ENCODE assay signal across 19 mouse cellular contexts in the genomic region with DNA sequence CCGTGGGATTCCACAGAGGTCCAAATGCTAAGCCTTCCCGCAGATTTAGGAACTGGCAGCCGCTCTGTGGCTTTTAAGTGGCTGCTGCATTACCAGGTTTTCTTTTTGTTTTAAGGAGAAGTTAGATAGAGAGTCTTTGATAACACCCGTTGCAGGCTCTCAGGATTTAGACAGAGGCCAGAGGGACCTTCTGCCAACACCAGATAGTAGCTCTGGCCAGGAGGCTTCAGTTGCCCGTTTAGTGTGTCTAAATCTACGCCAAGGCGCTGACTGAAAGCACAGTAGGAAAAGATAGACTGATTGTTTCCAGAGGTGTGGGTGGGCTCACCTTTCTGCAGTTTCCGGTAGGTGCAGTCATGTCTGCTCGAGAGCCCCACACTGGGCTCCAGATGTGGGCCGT. TPM values are rescaled to one million over a fixed set of nuclear protein-coding genes. Genes with fewer than 3 reads are reported as not detected.
DNase-seq lines count a peak whose midpoint lies in the region; ATAC-seq and TF ChIP-seq lines count a peak whose summit lies in the region.
"Had no signal": no experiment of that assay in that cellular context is flagged by ENCODE, and none has a peak within 500 bp of the region (broad histone marks: within the 10 kb centered on the region; RNA-seq: fewer than 3 reads in every experiment).

No protein-coding gene starts in this region.

- WGBS in forebrain, embryonic 11.5 days: 88% methylated on average over 10 of the region's 10 CpGs
- WGBS in forebrain, postnatal 0 days: 85% methylated on average over 10 of the region's 10 CpGs
- 32% methylated on average over 10 of the region's 10 CpGs for WGBS in heart, postnatal 0 days

- H3K9ac ChIP-seq in forebrain, embryonic 11.5 days (ENCODE audit: low read length): no peak overlapping the region
- no peak overlapping the region for H3K9ac ChIP-seq in forebrain, postnatal 0 days
- H3K9ac ChIP-seq in heart, postnatal 0 days (replicated peaks; ENCODE audit: low read depth, low read length): 0 out of 2 replicates have a peak overlapping the region, but pooled peaks have one; percentile 11
- H3K9ac ChIP-seq: hindbrain, embryonic 12.5 days; lung, embryonic 15.5 days had no signal

- H3K27ac ChIP-seq in forebrain, embryonic 11.5 days (ENCODE audit: low read depth, low read length): no peak overlapping the region
- H3K27ac ChIP-seq in forebrain, postnatal 0 days (ENCODE audit: low read depth, low read length): no peak overlapping the region
- peak overlapping the region; percentile 49; the same call in 1 of the 2 replicates for H3K27ac ChIP-seq in heart, postnatal 0 days (ENCODE audit: low read depth)
- H3K27ac ChIP-seq: hindbrain, embryonic 12.5 days; limb, embryonic 10.5 days; lung, embryonic 15.5 days had no signal

- no peak overlapping the region for H3K4me2 ChIP-seq in forebrain, embryonic 11.5 days (ENCODE audit: low read depth, low read length, severe bottlenecking)
- H3K4me2 ChIP-seq in forebrain, postnatal 0 days (ENCODE audit: low read depth): no peak overlapping the region
- H3K4me2 ChIP-seq in heart, postnatal 0 days (ENCODE audit: low read depth, low read length): no peak overlapping the region
- H3K4me2 ChIP-seq: hindbrain, embryonic 12.5 days; lung, embryonic 15.5 days had no signal

- H3K4me1 ChIP-seq in forebrain, embryonic 11.5 days (replicated peaks; ENCODE audit: control insufficient read depth, insufficient read depth, low read length): peaks cover 5% of the 10 kb centered on the region; the same call in 1 of the 2 replicates
- H3K4me1 ChIP-seq in forebrain, postnatal 0 days (ENCODE audit: insufficient read depth): peaks cover 6% of the 10 kb centered on the region; the same call in 1 of the 2 replicates
- peaks cover 26% of the 10 kb centered on the region for H3K4me1 ChIP-seq in heart, postnatal 0 days (ENCODE audit: control insufficient read depth, insufficient read depth)

- no peaks in the 10 kb centered on the region for H3K27me3 ChIP-seq in forebrain, embryonic 11.5 days (ENCODE audit: control insufficient read depth, insufficient read depth, low read length)
- H3K27me3 ChIP-seq in forebrain, postnatal 0 days (ENCODE audit: insufficient read depth, low read length): no peaks in the 10 kb centered on the region
- H3K27me3 ChIP-seq in heart, postnatal 0 days (ENCODE audit: control insufficient read depth, insufficient read depth, low read length): no peaks in the 10 kb centered on the region
- H3K27me3 ChIP-seq: hindbrain, embryonic 12.5 days; lung, embryonic 15.5 days; megakaryocyte, embryonic 14.5 days; Patski had no signal

- peaks cover 2% of the 10 kb centered on the region; the same call in 1 of the 2 replicates for H3K36me3 ChIP-seq in forebrain, embryonic 11.5 days (ENCODE audit: control insufficient read depth, insufficient read depth, low read length)
- H3K36me3 ChIP-seq in forebrain, postnatal 0 days (ENCODE audit: insufficient read depth): peaks cover 27% of the 10 kb centered on the region
- H3K36me3 ChIP-seq in heart, postnatal 0 days (replicated peaks; ENCODE audit: control insufficient read depth, insufficient read depth, low read length): peaks cover 36% of the 10 kb centered on the region

- no peak for TF ChIP-seq EP300 in heart, postnatal 0 days (IDR thresholded peaks at IDR 0.05; ENCODE audit: low read depth)

- no peaks in the 10 kb centered on the region for H3K9me3 ChIP-seq in forebrain, embryonic 11.5 days (ENCODE audit: control insufficient read depth, low read length)
- H3K9me3 ChIP-seq in forebrain, postnatal 0 days (ENCODE audit: low read length): no peaks in the 10 kb centered on the region
- no peaks in the 10 kb centered on the region for H3K9me3 ChIP-seq in heart, postnatal 0 days (replicated peaks; ENCODE audit: control insufficient read depth, low read length)
- H3K9me3 ChIP-seq: hindbrain, embryonic 12.5 days; limb, embryonic 10.5 days; lung, embryonic 15.5 days; megakaryocyte, embryonic 14.5 days had no signal

- H3K4me3 ChIP-seq in forebrain, embryonic 11.5 days (ENCODE audit: low read depth, low read length): no peak overlapping the region
- no peak overlapping the region for H3K4me3 ChIP-seq in forebrain, postnatal 0 days (ENCODE audit: low read depth, low read length)
- H3K4me3 ChIP-seq in heart, postnatal 0 days (ENCODE audit: low read depth, low read length): no peak overlapping the region
- H3K4me3 ChIP-seq: hindbrain, embryonic 12.5 days; limb, embryonic 10.5 days; lung, embryonic 15.5 days; megakaryocyte, embryonic 14.5 days had no signal

- no peak for TF ChIP-seq CTCF in forebrain, postnatal 0 days (IDR thresholded peaks at IDR 0.05; ENCODE audit: low read depth)
- no peak for TF ChIP-seq CTCF in heart, postnatal 0 days (IDR thresholded peaks at IDR 0.05; ENCODE audit: low read depth)

- no peak for ATAC-seq in forebrain, embryonic 11.5 days (replicated peaks; ENCODE audit: low FRiP score)
- ATAC-seq in forebrain, postnatal 0 days: no peak
- ATAC-seq in heart, postnatal 0 days (ENCODE audit: insufficient read depth, low read depth): no peak
- ATAC-seq: intestine, postnatal 0 days; Patski had no signal

- peak; percentile 21 for DNase-seq in forebrain, embryonic 11.5 days (ENCODE audit: low spot score)
- DNase-seq in forebrain, postnatal 0 days: no peak
- DNase-seq in heart, postnatal 0 days (ENCODE audit: low spot score): no peak
- no peak for DNase-seq in heart, adult 8-10 months (ENCODE audit: low spot score)
- DNase-seq in liver: peak; percentile 49
- DNase-seq in frontal cortex, postnatal 10 days (ENCODE audit: low spot score in 2 of 2): no peak
- DNase-seq in B cell, adult 2 months: no peak
- no peak for DNase-seq in cerebellum, adult 9-10 months
- DNase-seq: cerebellum, adult 8-10 months; kidney, postnatal 14 days; layer of hippocampus, postnatal 36 days; spleen, adult 18-20 months; thymus, postnatal 14 days had no signal

RNA-seq across cellular contexts. Expression of gene Cdk7, which starts 5.5 kb away (rescaled TPM):
- 72.3 and 75.0 TPM in 2 replicates for polyA plus RNA-seq in forebrain, embryonic 11.5 days (2014; fragmentation: Nextera tagmentation; extraction: Ambion mirVana)
- 38.0 and 48.2 TPM in 2 replicates for total RNA-seq in forebrain, postnatal 0 days (2014; rRNA removed)
- 36.5 and 40.9 TPM in 2 replicates for polyA plus RNA-seq in forebrain, postnatal 0 days (2015; fragmentation: Nextera tagmentation; extraction: Ambion mirVana)
- 21.7 and 30.0 TPM in 2 replicates for total RNA-seq in heart, postnatal 0 days (2014; rRNA removed; ENCODE audit: low replicate concordance)
- polyA plus RNA-seq in heart, postnatal 0 days (2015; fragmentation: Nextera tagmentation; extraction: Ambion mirVana): 53.9 and 56.5 TPM in 2 replicates
- total RNA-seq in heart, adult 8-10 months (2022): 10 to 100 TPM; 17.1 to 24.8 (median 19.6) TPM

RNA-seq across cellular contexts. Expression of gene Mrps36, which starts 19.3 kb away (rescaled TPM):
- polyA plus RNA-seq in forebrain, embryonic 11.5 days (2014; fragmentation: Nextera tagmentation; extraction: Ambion mirVana): 125 and 140 TPM in 2 replicates
- 33.0 and 63.9 TPM in 2 replicates for total RNA-seq in forebrain, postnatal 0 days (2014; rRNA removed)
- 151 and 181 TPM in 2 replicates for polyA plus RNA-seq in forebrain, postnatal 0 days (2015; fragmentation: Nextera tagmentation; extraction: Ambion mirVana)
- total RNA-seq in heart, postnatal 0 days (2014; rRNA removed; ENCODE audit: low replicate concordance): 96.8 and 127 TPM in 2 replicates
- polyA plus RNA-seq in heart, postnatal 0 days (2015; fragmentation: Nextera tagmentation; extraction: Ambion mirVana): 376 and 415 TPM in 2 replicates
- total RNA-seq in heart, adult 8-10 months (2022): 100 to 1,000 TPM; 179 to 227 (median 201) TPM

RNA-seq across cellular contexts. Expression of gene Cenph, which starts 50.5 kb away (rescaled TPM):
- polyA plus RNA-seq in forebrain, embryonic 11.5 days (2014; fragmentation: Nextera tagmentation; extraction: Ambion mirVana): 61.5 and 65.1 TPM in 2 replicates
- 3.5 and 4.9 TPM in 2 replicates for total RNA-seq in forebrain, postnatal 0 days (2014; rRNA removed)
- 6.8 and 7.7 TPM in 2 replicates for polyA plus RNA-seq in forebrain, postnatal 0 days (2015; fragmentation: Nextera tagmentation; extraction: Ambion mirVana)
- total RNA-seq in heart, postnatal 0 days (2014; rRNA removed; ENCODE audit: low replicate concordance): 2.2 TPM in 1 of 2 replicates, not detected in the other
- 5.6 and 7.3 TPM in 2 replicates for polyA plus RNA-seq in heart, postnatal 0 days (2015; fragmentation: Nextera tagmentation; extraction: Ambion mirVana)
- total RNA-seq in heart, adult 8-10 months (2022): under 1 TPM in 2 of 4 experiments, not detected in 2; 0.25 to 0.28 TPM

RNA-seq across cellular contexts. Expression of gene Ccdc125, which starts 55.7 kb away (rescaled TPM):
- polyA plus RNA-seq in forebrain, embryonic 11.5 days (2014; fragmentation: Nextera tagmentation; extraction: Ambion mirVana): 2.6 and 2.9 TPM in 2 replicates
- 0.19 and 1.0 TPM in 2 replicates for total RNA-seq in forebrain, postnatal 0 days (2014; rRNA removed)
- polyA plus RNA-seq in forebrain, postnatal 0 days (2015; fragmentation: Nextera tagmentation; extraction: Ambion mirVana): 0.80 and 1.3 TPM in 2 replicates
- total RNA-seq in heart, postnatal 0 days (2014; rRNA removed; ENCODE audit: low replicate concordance): 0.70 and 3.0 TPM in 2 replicates
- polyA plus RNA-seq in heart, postnatal 0 days (2015; fragmentation: Nextera tagmentation; extraction: Ambion mirVana): 2.4 and 2.9 TPM in 2 replicates
- under 1 TPM; 0.33 to 0.60 (median 0.44) TPM for total RNA-seq in heart, adult 8-10 months (2022)

Comparison
In these comparisons a context has a peak if more than half of its experiments do, and no peak if none do; other contexts are left out.
1. DNase-seq: peak in forebrain, embryonic 11.5 days (single experiment) and liver (single experiment); none in forebrain, postnatal 0 days (single experiment), heart, postnatal 0 days (single experiment), heart, adult 8-10 months (single experiment), frontal cortex, postnatal 10 days (0 of 2), B cell, adult 2 months (0 of 2) and cerebellum, adult 9-10 months (single experiment).